Mouse (Mus musculus) heart, postnatal 0 days (tissue): Measurements from ENCODE around the gene Olfr1093. TPM values are rescaled to one million over a fixed set of nuclear protein-coding genes. Genes with fewer than 3 reads are reported as not detected.

Experiments used
- ATAC-seq: fragments of 200-750 bp; cut with Nextera tagmentation; 2 replicates; pipeline ENCODE4 v1.8.0; 2017; ENCODE audit warnings: low read depth, moderate number of reproducible peaks, moderate library complexity; ENCODE audit not compliant: insufficient read depth
- DNase-seq: peaks from one replicate; pipeline ENCODE4 v3.0.0-alpha.2; 2016; ENCODE audit warnings: low spot score
- H3K27ac ChIP-seq: fragments of 300-500 bp; sonication (generic); 2 replicates; pipeline ENCODE4 v1.5.1; 2014; ENCODE audit warnings: low read depth, mild to moderate bottlenecking
- H3K27me3 ChIP-seq: fragments of 300-500 bp; sonication (generic); 2 replicates; pipeline ENCODE4 v1.6.1; 2014; ENCODE audit warnings: low read length, mixed read lengths; ENCODE audit not compliant: control insufficient read depth, insufficient read depth
- H3K36me3 ChIP-seq: fragments of 300-500 bp; sonication (generic); replicated peaks from 2 replicates; pipeline ENCODE4 v1.6.1; 2014; ENCODE audit warnings: low read length, mixed read lengths; ENCODE audit not compliant: control insufficient read depth, insufficient read depth
- H3K4me1 ChIP-seq: fragments of 300-500 bp; sonication (generic); 2 replicates; pipeline ENCODE4 v1.6.1; 2014; ENCODE audit warnings: antibody characterized with exemption; ENCODE audit not compliant: control insufficient read depth, insufficient read depth
- H3K4me2 ChIP-seq: fragments of 300-500 bp; sonication (generic); 2 replicates; pipeline ENCODE4 v1.6.1; 2014; ENCODE audit warnings: low read depth, mild to moderate bottlenecking, low read length, moderate library complexity
- H3K4me3 ChIP-seq: fragments of 300-500 bp; sonication (generic); 2 replicates; pipeline ENCODE4 v1.5.1; 2014; ENCODE audit warnings: low read depth, low read length
- H3K9ac ChIP-seq: fragments of 300-500 bp; sonication (generic); replicated peaks from 2 replicates; pipeline ENCODE4 v1.6.1; 2014; ENCODE audit warnings: low read depth, low read length, mixed read lengths
- H3K9me3 ChIP-seq: fragments of 300-500 bp; sonication (generic); replicated peaks from 2 replicates; pipeline ENCODE4 v1.6.1; 2016; ENCODE audit warnings: low read length; ENCODE audit not compliant: control insufficient read depth
- CTCF ChIP-seq: IDR thresholded peaks from 2 replicates; pipeline ENCODE4 v1.5.1; 2016; ENCODE audit warnings: antibody characterized with exemption, control low read depth, low read depth
- EP300 ChIP-seq: IDR thresholded peaks from 2 replicates; pipeline ENCODE4 v1.6.1; 2016; ENCODE audit warnings: antibody characterized with exemption, low read depth
- WGBS: fragments of 180-500 bp; shearing (Covaris S2); extraction: QIAGEN DNeasy Blood & Tissue Kit; methylation state at CpG from one replicate; pipeline ENCODE4 v1.1.7; 2014; 5-methylcytosine and 5-hydroxymethylcytosine counted together
- polyA plus RNA-seq: library from polyadenylated mRNA; unstranded; fragments of >200 nt; fragmentation: Nextera tagmentation; extraction: Ambion mirVana; gene quantifications from 2 replicates; pipeline ENCODE4 v1.2.1, GENCODE M21; 2015
- total RNA-seq: library from RNA; depleted of rRNA; stranded (reverse); fragments of >200 nt; gene quantifications from 2 replicates; pipeline ENCODE4 v1.2.3, GENCODE M21; 2014; ENCODE audit warnings: low replicate concordance; rRNA removed

Gene Olfr1093
- total RNA-seq = not detected in 2 replicates
- polyA plus RNA-seq = not detected in 2 replicates

DNA sequence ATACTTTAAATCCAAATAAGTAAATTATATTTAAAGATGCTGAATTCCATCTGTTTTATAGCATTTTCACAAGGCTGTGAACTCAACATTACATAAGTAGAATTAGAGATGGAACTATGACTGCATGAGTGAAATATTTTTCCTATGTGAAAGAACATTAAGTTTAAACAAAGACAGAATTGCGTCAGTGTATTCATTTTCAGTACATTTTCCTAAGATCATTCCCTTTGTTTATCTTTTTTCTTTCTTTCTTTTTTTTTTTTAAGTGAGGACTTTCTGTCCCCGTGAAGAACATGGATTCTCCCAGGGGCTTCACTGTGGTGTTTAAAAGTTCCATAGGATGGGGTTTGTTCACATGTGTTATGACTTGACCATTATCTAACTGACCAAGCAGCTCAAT is at the start of gene Olfr1093:
Gene Olfr1093, plus strand, starts transcription at position 301 of the 400 bp plus-strand sequence.
- no peak within 1 kb of the TSS for H3K9ac ChIP-seq
- H3K4me2 ChIP-seq = no peak within 1 kb of the TSS
- no peaks in the 10 kb centered on the region for H3K36me3 ChIP-seq
- ATAC-seq (no peak), DNase-seq (no peak)
- no peak within 1 kb of the TSS for H3K4me3 ChIP-seq
- 69% methylated on average over 2 of the region's 2 CpGs for WGBS
- TF ChIP-seq EP300 = no peak
- no peak for TF ChIP-seq CTCF
- no peaks in the 10 kb centered on the region for H3K27me3 ChIP-seq
- H3K27ac ChIP-seq = no peak within 1 kb of the TSS
- no peaks in the 10 kb centered on the region for H3K4me1 ChIP-seq
- no peaks in the 10 kb centered on the region for H3K9me3 ChIP-seq

DNA sequence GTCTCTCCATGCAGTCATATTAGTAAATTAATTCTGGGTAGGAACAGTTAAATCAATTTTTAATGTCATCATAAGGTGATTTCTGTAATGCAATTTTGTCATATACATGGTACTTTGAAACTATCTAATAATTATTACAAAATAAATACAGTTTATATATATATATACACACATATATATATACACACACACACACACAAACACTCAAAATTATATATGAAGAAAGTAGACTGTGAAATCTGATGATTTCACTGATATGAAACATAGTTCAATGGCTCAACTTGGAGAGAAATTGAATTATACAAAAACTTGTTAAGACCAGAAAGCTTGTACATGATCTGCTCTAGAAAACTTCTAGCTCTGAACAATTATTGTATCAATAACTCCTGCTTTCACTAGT is 48.7 kb upstream of the Olfr1093 start, which contains the start of gene Olfr1089:
Gene Olfr1089, minus strand, starts transcription at position 101 of the 400 bp plus-strand sequence.
- Histone ChIP-seq H3K9ac (no peak within 1 kb of the TSS), H3K4me3 (no peak within 1 kb of the TSS), H3K4me2 (no peak within 1 kb of the TSS), H3K4me1 (no peaks in the 10 kb centered on the region), H3K9me3 (no peaks in the 10 kb centered on the region), H3K27me3 (no peaks in the 10 kb centered on the region), H3K27ac (no peak within 1 kb of the TSS), H3K36me3 (no peaks in the 10 kb centered on the region)
- TF ChIP-seq CTCF (no peak), EP300 (no peak)
- DNase-seq (no peak), ATAC-seq (no peak)

GRCm38 (mm10) chr2:86758893-86759292 is 23.4 kb upstream of the Olfr1093 start, which contains the start of gene Olfr1090:
Gene Olfr1090, minus strand, starts transcription at chr2:86758993.
- no peak within 1 kb of the TSS for H3K4me3 ChIP-seq
- no peak for DNase-seq
- H3K4me1 ChIP-seq = no peaks in the 10 kb centered on the region
- no peak within 1 kb of the TSS for H3K9ac ChIP-seq
- H3K4me2 ChIP-seq = no peak within 1 kb of the TSS
- 75% methylated on average over 1 of the region's 1 CpGs for WGBS
- no peak for ATAC-seq
- H3K9me3 ChIP-seq = no peaks in the 10 kb centered on the region
- no peaks in the 10 kb centered on the region for H3K36me3 ChIP-seq
- no peak within 1 kb of the TSS for H3K27ac ChIP-seq
- no peaks in the 10 kb centered on the region for H3K27me3 ChIP-seq
- TF ChIP-seq CTCF = no peak
- no peak for TF ChIP-seq EP300

DNA sequence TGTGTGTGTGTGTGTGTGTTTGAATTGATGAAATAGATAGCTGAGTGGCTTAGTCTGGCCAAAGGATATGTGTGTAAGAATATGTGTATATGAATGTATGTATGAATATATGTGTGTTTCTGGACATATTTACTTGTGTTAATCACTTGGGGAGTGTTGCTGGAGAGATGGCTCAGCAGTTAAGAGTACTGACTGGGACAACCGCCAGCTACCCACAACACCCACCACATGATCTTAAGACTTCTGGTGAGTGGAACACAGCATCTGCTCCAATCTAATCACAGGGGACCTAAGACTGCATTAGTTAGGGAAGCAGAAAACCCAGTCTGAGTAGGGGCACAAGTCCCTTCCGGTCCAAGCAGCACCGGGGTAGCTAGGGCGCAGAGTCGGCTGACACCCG is 21.2 kb upstream of the Olfr1093 start:
- WGBS = 93% methylated on average over 6 of the region's 6 CpGs
- ATAC-seq = no peak
- no peak overlapping the region for H3K4me2 ChIP-seq

DNA sequence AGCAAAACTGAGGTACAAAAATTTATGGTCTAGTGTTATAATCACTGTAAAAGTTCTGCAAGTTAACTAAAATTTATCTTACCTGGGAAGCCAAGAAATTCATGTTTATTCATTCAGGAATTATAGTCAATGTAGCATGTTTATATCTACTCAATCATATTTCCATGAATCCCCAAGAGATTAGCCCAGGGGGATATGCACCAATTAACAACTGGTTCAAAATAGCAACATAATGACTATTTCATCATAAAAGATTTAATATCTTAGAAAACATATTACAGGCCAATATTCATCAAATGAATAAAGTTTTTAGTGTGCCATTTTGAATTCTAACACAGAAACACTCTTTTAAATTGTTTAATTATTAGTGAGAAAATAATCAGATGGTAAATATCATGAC is 27.6 kb downstream of the Olfr1093 start, which contains the start of gene Olfr141:
Gene Olfr141, minus strand, starts transcription at position 101 of the 400 bp plus-strand sequence.
- no peaks in the 10 kb centered on the region for H3K27me3 ChIP-seq

More for the DNA sequence above, 21.2 kb upstream of the Olfr1093 start:
- Histone ChIP-seq H3K9ac (no peak overlapping the region), H3K4me1 (no peaks in the 10 kb centered on the region), H3K4me3 (no peak overlapping the region), H3K27me3 (no peaks in the 10 kb centered on the region), H3K9me3 (no peaks in the 10 kb centered on the region), H3K36me3 (no peaks in the 10 kb centered on the region), H3K27ac (no peak overlapping the region)
- DNase-seq = no peak
- no peak for TF ChIP-seq EP300
- no peak for TF ChIP-seq CTCF

DNA sequence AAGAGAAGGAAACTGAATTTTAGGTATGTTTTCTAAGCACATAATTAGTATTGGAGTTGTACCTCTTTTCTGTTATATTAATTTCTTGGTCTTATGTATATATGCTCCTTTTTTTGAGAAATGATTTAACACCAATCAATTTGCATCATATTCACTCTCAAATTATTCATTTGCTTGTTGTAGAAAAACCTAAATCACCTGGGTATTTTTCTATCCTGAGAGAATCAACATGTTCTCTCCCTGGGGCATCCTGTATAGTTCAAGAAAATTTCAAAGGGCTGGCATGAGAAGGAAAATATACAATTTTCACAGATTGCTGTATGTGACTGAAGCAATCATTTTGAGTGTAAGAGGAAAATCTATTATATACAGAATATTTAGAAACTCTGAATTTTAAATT is 42.1 kb downstream of the Olfr1093 start, which contains the start of gene Olfr1094:
Gene Olfr1094, plus strand, starts transcription at position 301 of the 400 bp plus-strand sequence.
- DNase-seq (no peak), ATAC-seq (no peak)
- Histone ChIP-seq H3K9ac (no peak within 1 kb of the TSS), H3K4me3 (no peak within 1 kb of the TSS), H3K27me3 (no peaks in the 10 kb centered on the region), H3K4me1 (no peaks in the 10 kb centered on the region), H3K27ac (no peak within 1 kb of the TSS), H3K4me2 (no peak within 1 kb of the TSS), H3K9me3 (no peaks in the 10 kb centered on the region), H3K36me3 (no peaks in the 10 kb centered on the region)
- TF ChIP-seq CTCF (no peak), EP300 (no peak)

More for the DNA sequence above, 27.6 kb downstream of the Olfr1093 start, which contains the start of gene Olfr141:
- Histone ChIP-seq H3K4me2 (no peak within 1 kb of the TSS), H3K4me3 (no peak within 1 kb of the TSS), H3K9ac (no peak within 1 kb of the TSS), H3K4me1 (no peaks in the 10 kb centered on the region), H3K9me3 (no peaks in the 10 kb centered on the region), H3K36me3 (no peaks in the 10 kb centered on the region), H3K27ac (no peak within 1 kb of the TSS)
- TF ChIP-seq EP300 (no peak), CTCF (no peak)
- ATAC-seq = no peak
- no peak for DNase-seq

Other genes starting within 250 kb of the Olfr1093 start
- not detected in 2 replicates for gene Olfr1079, start 240.0 kb upstream of the Olfr1093 start, total RNA-seq
- not detected in 2 replicates for gene Olfr1079, start 240.0 kb upstream of the Olfr1093 start, polyA plus RNA-seq
- not detected in 2 replicates for gene Olfr1080, start 224.2 kb upstream of the Olfr1093 start, total RNA-seq
- not detected in 2 replicates for gene Olfr1080, start 224.2 kb upstream of the Olfr1093 start, polyA plus RNA-seq
- not detected in 2 replicates for gene Olfr1082, start 183.5 kb upstream of the Olfr1093 start, total RNA-seq
- gene Olfr1082, start 183.5 kb upstream of the Olfr1093 start, polyA plus RNA-seq = not detected in 2 replicates
- not detected in 2 replicates for gene Olfr1084, start 142.8 kb upstream of the Olfr1093 start, total RNA-seq
- not detected in 2 replicates for gene Olfr1084, start 142.8 kb upstream of the Olfr1093 start, polyA plus RNA-seq
- gene Olfr1085, start 120.5 kb upstream of the Olfr1093 start, total RNA-seq = not detected in 2 replicates
- gene Olfr1085, start 120.5 kb upstream of the Olfr1093 start, polyA plus RNA-seq = not detected in 2 replicates
- gene Olfr1086, start 102.4 kb upstream of the Olfr1093 start, total RNA-seq = not detected in 2 replicates
- not detected in 2 replicates for gene Olfr1086, start 102.4 kb upstream of the Olfr1093 start, polyA plus RNA-seq
- gene Olfr1087, start 84.1 kb upstream of the Olfr1093 start, total RNA-seq = not detected in 2 replicates
- gene Olfr1087, start 84.1 kb upstream of the Olfr1093 start, polyA plus RNA-seq = not detected in 2 replicates
- gene Olfr1089, start 48.8 kb upstream of the Olfr1093 start, total RNA-seq = not detected in 2 replicates
- gene Olfr1089, start 48.8 kb upstream of the Olfr1093 start, polyA plus RNA-seq = not detected in 2 replicates
- not detected in 2 replicates for gene Olfr1090, start 23.5 kb upstream of the Olfr1093 start, total RNA-seq
- not detected in 2 replicates for gene Olfr1090, start 23.5 kb upstream of the Olfr1093 start, polyA plus RNA-seq
- gene Olfr141, start 27.5 kb downstream of the Olfr1093 start, total RNA-seq = not detected in 2 replicates
- not detected in 2 replicates for gene Olfr141, start 27.5 kb downstream of the Olfr1093 start, polyA plus RNA-seq
- not detected in 2 replicates for gene Olfr1094, start 42.2 kb downstream of the Olfr1093 start, total RNA-seq
- gene Olfr1094, start 42.2 kb downstream of the Olfr1093 start, polyA plus RNA-seq = not detected in 2 replicates
- gene Olfr1095, start 69.2 kb downstream of the Olfr1093 start, total RNA-seq = not detected in 2 replicates
- gene Olfr1095, start 69.2 kb downstream of the Olfr1093 start, polyA plus RNA-seq = not detected in 2 replicates
- not detected in 2 replicates for gene Gm13723, start 92.3 kb downstream of the Olfr1093 start, total RNA-seq
- not detected in 2 replicates for gene Gm13723, start 92.3 kb downstream of the Olfr1093 start, polyA plus RNA-seq
- not detected in 2 replicates for gene Olfr1097, start 109.7 kb downstream of the Olfr1093 start, total RNA-seq
- not detected in 2 replicates for gene Olfr1097, start 109.7 kb downstream of the Olfr1093 start, polyA plus RNA-seq
- not detected in 2 replicates for gene Olfr1098, start 142.1 kb downstream of the Olfr1093 start, total RNA-seq
- not detected in 2 replicates for gene Olfr1098, start 142.1 kb downstream of the Olfr1093 start, polyA plus RNA-seq
- not detected in 2 replicates for gene Olfr1099, start 178.2 kb downstream of the Olfr1093 start, total RNA-seq
- gene Olfr1099, start 178.2 kb downstream of the Olfr1093 start, polyA plus RNA-seq = not detected in 2 replicates
- not detected in 2 replicates for gene Olfr1100, start 197.5 kb downstream of the Olfr1093 start, total RNA-seq
- gene Olfr1100, start 197.5 kb downstream of the Olfr1093 start, polyA plus RNA-seq = not detected in 2 replicates
- gene Olfr1101, start 208.7 kb downstream of the Olfr1093 start, total RNA-seq = not detected in 2 replicates
- gene Olfr1101, start 208.7 kb downstream of the Olfr1093 start, polyA plus RNA-seq = not detected in 2 replicates
- gene Olfr1102, start 215.9 kb downstream of the Olfr1093 start, total RNA-seq = not detected in 2 replicates
- gene Olfr1102, start 215.9 kb downstream of the Olfr1093 start, polyA plus RNA-seq = not detected in 2 replicates
- gene Olfr1104, start 244.6 kb downstream of the Olfr1093 start, total RNA-seq = not detected in 2 replicates
- not detected in 2 replicates for gene Olfr1104, start 244.6 kb downstream of the Olfr1093 start, polyA plus RNA-seq